Mouse (Mus musculus) ES-Bruce4 (cell line): ENCODE results near the gene Ints11. TPM values are rescaled to one million over a fixed set of nuclear protein-coding genes. Genes with fewer than 3 reads are reported as not detected.

ENCODE experiments used
- H3K27ac ChIP-seq: 2 replicates; pipeline ENCODE4 v1.5.1; 2012; ENCODE audit warnings: low read length, inconsistent platforms; ENCODE audit not compliant: insufficient read depth
- H3K27me3 ChIP-seq: 2 replicates; pipeline ENCODE4 v1.6.1; 2012; ENCODE audit warnings: mild to moderate bottlenecking, low read length, inconsistent platforms; ENCODE audit not compliant: control insufficient read depth, poor library complexity, insufficient read depth, severe bottlenecking
- H3K36me3 ChIP-seq: 2 replicates; pipeline ENCODE4 v1.6.1; 2012; ENCODE audit warnings: inconsistent platforms, mild to moderate bottlenecking, low read length, moderate library complexity; ENCODE audit not compliant: control insufficient read depth, poor library complexity, insufficient read depth, severe bottlenecking
- H3K4me1 ChIP-seq: one replicate; pipeline ENCODE4 v1.8.1; 2011; ENCODE audit warnings: low read length; ENCODE audit not compliant: control insufficient read depth, insufficient read depth
- H3K4me3 ChIP-seq: 2 replicates; pipeline ENCODE4 v1.5.1; 2011; ENCODE audit warnings: low read depth, mild to moderate bottlenecking, low read length
- H3K9ac ChIP-seq: 2 replicates; pipeline ENCODE4 v1.6.1; 2012; ENCODE audit warnings: low read depth, mild to moderate bottlenecking, inconsistent platforms; ENCODE audit not compliant: poor library complexity, severe bottlenecking
- H3K9me3 ChIP-seq: replicated peaks from 2 replicates; pipeline ENCODE4 v1.6.1; 2012; ENCODE audit warnings: mild to moderate bottlenecking, low read length, inconsistent platforms; ENCODE audit not compliant: control insufficient read depth, poor library complexity, insufficient read depth, severe bottlenecking
- CTCF ChIP-seq: IDR thresholded peaks from one replicate; pipeline ENCODE4 v1.8.1; 2011; ENCODE audit warnings: low read depth, low read length
- EP300 ChIP-seq: IDR thresholded peaks from 2 replicates; pipeline ENCODE4 v1.6.1; 2011; ENCODE audit warnings: low read depth, low read length; ENCODE audit not compliant: insufficient read depth
- POLR2A ChIP-seq: IDR thresholded peaks from one replicate; pipeline ENCODE4 v1.8.1; 2011; ENCODE audit warnings: low read length; ENCODE audit not compliant: insufficient read depth
- polyA plus RNA-seq: library from polyadenylated mRNA; stranded (reverse); fragments of >200 nt; gene quantifications from 2 replicates; pipeline ENCODE4 v1.2.4, GENCODE M21; 2011; ENCODE audit warnings: low read depth; ENCODE audit not compliant: missing spikeins, insufficient read depth, insufficient read length

The Ints11 gene
- polyA plus RNA-seq, 1 experiment: 43.3 TPM

- Histone ChIP-seq H3K4me1 (no peaks in the 10 kb centered on the region), H3K9ac (no peak overlapping the region), H3K9me3 (no peaks in the 10 kb centered on the region), H3K27me3 (no peaks in the 10 kb centered on the region), H3K36me3 (no peaks in the 10 kb centered on the region), H3K4me3 (no peak overlapping the region), H3K27ac (no peak overlapping the region)
- TF ChIP-seq POLR2A (no peak), CTCF (no peak), EP300 (no peak)
Measured at GRCm38 (mm10) chr4:155851368-155851767, 18.0 kb upstream of the Ints11 start.

- no peak overlapping the region for H3K9ac ChIP-seq
- no peaks in the 10 kb centered on the region for H3K36me3 ChIP-seq
- H3K27me3 ChIP-seq: no peaks in the 10 kb centered on the region
- TF ChIP-seq POLR2A: no peak
- TF ChIP-seq CTCF: no peak
- TF ChIP-seq EP300: no peak
- H3K4me1 ChIP-seq: no peaks in the 10 kb centered on the region
- no peak overlapping the region for H3K4me3 ChIP-seq
- no peaks in the 10 kb centered on the region for H3K9me3 ChIP-seq
- no peak overlapping the region for H3K27ac ChIP-seq
Measured at GRCm38 (mm10) chr4:155851951-155852411, 17.4 kb upstream of the Ints11 start.

GRCm38 (mm10) chr4:155853421-155853820 lies 15.9 kb upstream of the Ints11 start:
- H3K36me3 ChIP-seq: no peaks in the 10 kb centered on the region
- H3K27ac ChIP-seq: no peak overlapping the region
- H3K9me3 ChIP-seq: no peaks in the 10 kb centered on the region
- H3K4me3 ChIP-seq: no peak overlapping the region
- H3K27me3 ChIP-seq: no peaks in the 10 kb centered on the region
- no peaks in the 10 kb centered on the region for H3K4me1 ChIP-seq
- TF ChIP-seq EP300 (no peak), CTCF (no peak), POLR2A (no peak)
- H3K9ac ChIP-seq: no peak overlapping the region

- Histone ChIP-seq H3K9me3 (no peaks in the 10 kb centered on the region), H3K4me3 (no peak overlapping the region), H3K27ac (no peak overlapping the region), H3K4me1 (no peaks in the 10 kb centered on the region), H3K9ac (no peak overlapping the region), H3K27me3 (no peaks in the 10 kb centered on the region), H3K36me3 (no peaks in the 10 kb centered on the region)
- TF ChIP-seq EP300 (no peak), CTCF (no peak), POLR2A (no peak)
Measured at GRCm38 (mm10) chr4:155854991-155855390, 14.4 kb upstream of the Ints11 start.

- no peak overlapping the region for H3K4me3 ChIP-seq
- no peaks in the 10 kb centered on the region for H3K4me1 ChIP-seq
- H3K27ac ChIP-seq: no peak overlapping the region
- H3K27me3 ChIP-seq: no peaks in the 10 kb centered on the region
- H3K9me3 ChIP-seq: no peaks in the 10 kb centered on the region
- TF ChIP-seq CTCF: no peak
- TF ChIP-seq POLR2A: no peak
- TF ChIP-seq EP300: no peak
- H3K9ac ChIP-seq: no peak overlapping the region
- H3K36me3 ChIP-seq: no peaks in the 10 kb centered on the region
Measured at GRCm38 (mm10) chr4:155856071-155856470, 13.3 kb upstream of the Ints11 start.

- Histone ChIP-seq H3K4me1 (no peaks in the 10 kb centered on the region), H3K9ac (no peak overlapping the region), H3K36me3 (no peaks in the 10 kb centered on the region), H3K4me3 (no peak overlapping the region), H3K27ac (no peak overlapping the region), H3K9me3 (no peaks in the 10 kb centered on the region), H3K27me3 (no peaks in the 10 kb centered on the region)
- no peak for TF ChIP-seq POLR2A
- no peak for TF ChIP-seq EP300
- no peak for TF ChIP-seq CTCF
Measured at GRCm38 (mm10) chr4:155856881-155857280, 12.5 kb upstream of the Ints11 start.
